Mouse (Mus musculus): ENCODE data around the gene Dmac2.
A peak's percentile ranks its signal among the peaks of the same experiment; 100 is the strongest.

Gene Dmac2

GRCm38 (mm10) chr7:25615706-25616011 is 3.6 kb upstream of the Dmac2 start, which contains the start of gene Erich4:
Erich4 (minus strand) TSS chr7:25615892.
- DNase-seq (ENCODE audit: low spot score in 2 of 2) = no peak

- DNase-seq (ENCODE audit: low spot score in 2 of 2) = no peak
These were observed 1.6 kb upstream of the Dmac2 start for GRCm38 (mm10) chr7:25617376-25618160.

DNA sequence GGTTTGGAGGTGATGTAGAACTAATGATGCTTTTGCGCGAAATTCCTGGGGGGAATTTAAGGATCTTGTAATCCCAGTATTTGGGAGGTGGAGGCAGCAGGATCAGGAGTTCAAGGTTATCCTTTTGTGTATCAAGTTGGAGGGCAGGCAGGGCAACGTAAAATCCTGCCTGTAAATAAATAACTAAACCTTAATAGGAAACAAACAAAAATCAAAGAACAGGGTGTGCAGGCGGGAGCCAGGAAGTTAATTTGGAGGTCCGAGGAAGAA is 443 bp downstream of the Dmac2 start:
- no peak for DNase-seq (ENCODE audit: low spot score in 2 of 2)

GRCm38 (mm10) chr7:25620101-25620500 is 887 bp downstream of the Dmac2 start:
- no peak for DNase-seq (ENCODE audit: low spot score in 2 of 2)

- DNase-seq (ENCODE audit: low spot score in 2 of 2) = no peak
These were observed 1.5 kb downstream of the Dmac2 start for GRCm38 (mm10) chr7:25620751-25621150.

- no peak for DNase-seq (ENCODE audit: low spot score in 2 of 2)
These were observed 4.7 kb downstream of the Dmac2 start for GRCm38 (mm10) chr7:25623857-25624370.

GRCm38 (mm10) chr7:25624851-25625250 is 5.6 kb downstream of the Dmac2 start:
- no peak for DNase-seq (ENCODE audit: low spot score in 2 of 2)

DNA sequence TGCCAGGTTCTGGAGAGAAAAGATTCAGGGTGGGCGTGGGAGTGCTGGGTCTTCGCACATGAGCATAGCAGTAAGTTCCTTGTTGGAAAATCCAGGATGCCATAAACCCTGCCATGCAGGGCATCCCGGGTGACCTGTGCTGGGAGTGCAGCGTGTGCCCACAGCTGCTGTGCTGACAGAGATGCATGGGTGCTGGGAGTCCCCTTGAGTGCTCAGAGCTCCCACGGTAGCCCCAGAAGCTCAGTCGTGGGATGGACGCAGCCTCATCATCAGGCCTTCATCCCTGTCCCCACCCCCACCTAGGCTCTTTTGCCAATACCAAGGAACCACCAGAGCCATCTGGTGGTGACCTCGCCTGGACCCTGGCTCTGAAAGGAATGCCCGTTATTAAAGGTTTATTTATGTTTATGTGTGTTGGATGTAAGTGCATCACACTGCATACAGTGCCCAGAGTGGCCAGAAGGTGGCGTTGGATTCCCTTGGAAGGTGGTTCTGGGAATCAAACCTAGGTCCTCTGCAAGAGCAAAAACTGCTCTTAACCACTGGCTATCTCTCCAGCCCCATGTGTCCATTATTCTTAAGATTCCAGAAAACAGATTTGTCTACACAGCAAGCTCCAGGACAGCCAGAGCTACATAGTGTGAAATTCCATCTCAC is 6.5 kb downstream of the Dmac2 start:
- DNase-seq (ENCODE audit: low spot score in 2 of 2) = no peak

DNA sequence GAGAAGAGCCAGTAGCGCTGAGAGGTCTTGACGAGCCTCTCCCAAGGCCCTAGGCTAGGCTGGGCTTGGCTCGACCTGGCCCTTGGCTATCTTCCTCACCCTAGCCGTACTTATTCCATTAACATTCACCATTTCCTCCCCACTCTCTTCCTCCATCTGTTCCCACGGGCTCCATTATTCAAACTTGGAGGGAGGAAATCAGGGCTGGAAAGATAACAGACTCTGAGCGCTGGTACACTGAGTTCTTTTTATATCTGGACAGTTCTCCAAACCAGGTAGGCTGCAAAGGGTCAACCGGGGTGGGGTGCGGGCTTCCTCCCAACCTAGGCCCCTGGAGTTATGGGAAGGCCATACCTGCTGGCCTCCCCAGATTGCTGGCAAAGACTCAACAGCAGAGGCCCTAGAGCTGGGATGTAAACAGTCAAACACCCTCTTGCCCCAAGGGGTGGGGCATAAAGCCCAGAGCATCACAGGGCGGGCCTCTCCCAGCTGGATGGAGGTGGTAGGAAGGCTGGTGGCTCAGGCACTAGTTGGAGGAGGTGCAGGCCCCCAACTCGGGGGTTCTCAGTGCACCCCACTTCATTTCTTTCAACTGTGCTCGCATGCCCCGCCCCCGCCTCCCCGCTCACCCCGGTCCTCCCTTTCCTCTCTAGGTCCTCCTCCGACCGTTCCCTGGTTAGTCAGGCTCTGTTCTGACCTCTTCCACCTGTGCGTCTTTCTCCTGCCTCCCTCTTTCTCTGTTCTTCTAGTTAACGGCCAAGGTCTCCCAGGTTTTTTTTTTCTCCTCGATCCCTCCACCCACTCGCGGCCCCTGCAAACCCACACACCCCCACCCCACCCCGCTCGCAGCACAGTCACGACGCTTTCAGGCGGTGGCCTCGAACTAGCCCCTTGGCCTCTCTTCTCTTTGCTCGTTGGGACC is 7.6 kb downstream of the Dmac2 start, which contains the start of gene B3gnt8:
Gene B3gnt8 (plus strand): TSS at position 146 of the 922 bp plus-strand sequence.
- DNase-seq (ENCODE audit: low spot score in 2 of 2) = no peak

- no peak for DNase-seq (ENCODE audit: low spot score in 2 of 2)
These were observed 8.5 kb downstream of the Dmac2 start for GRCm38 (mm10) chr7:25627431-25628322.

DNA sequence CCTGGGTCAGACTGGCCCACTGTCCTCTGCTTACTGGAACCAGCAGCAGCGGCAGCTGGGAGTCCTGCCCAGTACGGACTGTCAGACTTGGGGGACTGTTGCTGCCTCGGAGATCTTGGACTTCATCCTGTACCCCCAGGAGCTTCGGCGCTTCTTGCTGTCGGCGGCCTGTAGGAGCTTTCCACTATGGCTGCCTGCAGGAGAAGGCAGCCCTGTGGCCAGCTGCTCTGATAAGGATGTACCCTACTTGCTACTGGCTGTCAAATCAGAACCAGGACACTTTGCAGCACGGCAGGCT is 9.1 kb downstream of the Dmac2 start:
- DNase-seq (ENCODE audit: low spot score in 2 of 2) = no peak

- no peak for DNase-seq (ENCODE audit: low spot score in 2 of 2)
These were observed 13.5 kb downstream of the Dmac2 start for GRCm38 (mm10) chr7:25632679-25633078.

- DNase-seq (ENCODE audit: low spot score in 2 of 2) = no peak
These were observed 17.2 kb downstream of the Dmac2 start for GRCm38 (mm10) chr7:25636373-25636772.

DNA sequence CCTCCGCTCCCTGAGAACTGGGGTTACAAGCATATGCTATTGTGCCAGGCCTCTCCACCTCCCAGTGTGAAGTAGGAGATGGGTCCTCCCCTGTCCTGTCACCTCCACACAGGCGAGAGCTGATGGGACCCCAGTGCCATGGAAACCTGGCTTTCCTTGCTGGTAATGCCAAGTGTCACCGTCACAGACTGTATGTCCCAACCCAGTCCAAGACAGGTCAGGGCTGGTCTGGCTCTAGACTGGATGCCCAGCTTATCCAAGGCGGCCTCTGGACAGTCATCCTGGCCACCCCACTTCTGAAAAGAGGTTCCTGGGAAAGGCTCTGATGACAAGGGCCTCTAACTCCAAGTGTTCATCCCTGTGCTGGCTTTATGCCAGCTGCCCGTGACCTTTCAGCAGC is 17.9 kb downstream of the Dmac2 start:
- DNase-seq (ENCODE audit: low spot score in 2 of 2) = no peak

DNA sequence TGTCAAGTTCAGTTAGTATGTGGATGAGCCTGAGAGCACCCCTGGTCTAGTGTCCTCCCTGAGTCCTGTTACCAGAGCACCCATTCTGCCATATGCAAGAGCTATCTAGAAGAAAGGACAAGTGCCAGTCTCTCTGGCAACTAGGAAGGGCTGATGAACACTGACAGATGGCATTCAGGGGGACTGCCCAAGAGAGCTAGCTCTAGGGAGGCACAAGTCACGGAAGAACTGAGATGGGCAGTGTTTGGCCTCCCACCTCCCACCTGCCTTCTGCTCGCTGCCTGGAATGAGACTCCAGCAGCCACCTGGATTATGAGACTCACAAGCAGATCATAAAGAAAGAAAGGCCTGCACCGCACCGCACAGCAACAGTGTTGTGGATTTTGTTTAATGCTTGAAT is 20.5 kb downstream of the Dmac2 start:
- peak; percentile 51 to 53 for DNase-seq (ENCODE audit: low spot score in 2 of 2)

DNA sequence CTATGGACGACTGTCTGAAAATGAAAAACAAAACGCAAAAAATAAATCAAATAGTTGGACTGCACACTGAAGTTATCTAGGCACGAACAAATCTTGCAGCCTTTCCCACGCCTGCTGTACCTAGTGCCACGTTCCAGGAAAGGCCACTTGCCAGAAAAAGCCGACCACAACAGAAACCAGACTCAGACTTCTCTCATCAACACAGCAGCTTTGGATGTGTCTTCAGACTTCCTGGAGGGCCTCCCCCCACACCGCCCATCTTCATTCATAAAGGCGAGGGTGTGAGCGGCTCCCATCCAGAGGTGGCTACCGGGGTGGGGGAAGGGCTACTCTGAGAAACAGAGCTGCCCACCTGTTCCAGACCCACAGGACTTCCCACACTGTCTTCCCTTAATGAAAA is 24.9 kb downstream of the Dmac2 start:
- DNase-seq (ENCODE audit: low spot score in 2 of 2) = no peak

GRCm38 (mm10) chr7:25644631-25645030 is 25.4 kb downstream of the Dmac2 start:
- DNase-seq (ENCODE audit: low spot score in 2 of 2) = no peak

- no peak for DNase-seq (ENCODE audit: low spot score in 2 of 2)
These were observed 25.9 kb downstream of the Dmac2 start for GRCm38 (mm10) chr7:25645074-25645473.

- no peak for DNase-seq (ENCODE audit: low spot score in 2 of 2)
These were observed 28.4 kb downstream of the Dmac2 start for GRCm38 (mm10) chr7:25647574-25648123.

GRCm38 (mm10) chr7:25649839-25650238 is 30.6 kb downstream of the Dmac2 start:
- DNase-seq (ENCODE audit: low spot score in 2 of 2) = no peak

GRCm38 (mm10) chr7:25651281-25651680 is 32.1 kb downstream of the Dmac2 start:
- no peak for DNase-seq (ENCODE audit: low spot score in 2 of 2)
